Mouse (Mus musculus): ENCODE data around the gene Msrb2.

Msrb2 gene

GRCm38 (mm10) chr2:19390411-19391143, 19.3 kb downstream of the Msrb2 start:
- no peak for DNase-seq

GRCm38 (mm10) chr2:19391649-19392048, 20.4 kb downstream of the Msrb2 start:
- DNase-seq, result no peak

GRCm38 (mm10) chr2:19392793-19393192, 21.6 kb downstream of the Msrb2 start:
- DNase-seq, result no peak

- DNase-seq, result no peak
Measured at GRCm38 (mm10) chr2:19405409-19405808, 34.2 kb downstream of the Msrb2 start.

GRCm38 (mm10) chr2:19406531-19406930, 35.3 kb downstream of the Msrb2 start:
- DNase-seq, result no peak

GRCm38 (mm10) chr2:19414222-19414965, 43.2 kb downstream of the Msrb2 start:
- peak; percentile 74 for DNase-seq

- DNase-seq, result peak; percentile 52
Measured at GRCm38 (mm10) chr2:19415063-19415521, 43.9 kb downstream of the Msrb2 start.

GRCm38 (mm10) chr2:19416066-19416465, 44.8 kb downstream of the Msrb2 start:
- no peak for DNase-seq

- no peak for DNase-seq
Measured at GRCm38 (mm10) chr2:19419686-19420345, 48.6 kb downstream of the Msrb2 start.

- DNase-seq, result no peak
Measured at GRCm38 (mm10) chr2:19422226-19422625, 51.0 kb downstream of the Msrb2 start.

- no peak for DNase-seq
Measured at GRCm38 (mm10) chr2:19423086-19423485, 51.8 kb downstream of the Msrb2 start.

- DNase-seq, result peak; percentile 28
Measured at GRCm38 (mm10) chr2:19429031-19429430, 57.8 kb downstream of the Msrb2 start.

GRCm38 (mm10) chr2:19429691-19430690, 58.8 kb downstream of the Msrb2 start:
- no peak for DNase-seq

- DNase-seq, result no peak
Measured at GRCm38 (mm10) chr2:19430746-19431145, 59.5 kb downstream of the Msrb2 start.

GRCm38 (mm10) chr2:19431186-19431585, 59.9 kb downstream of the Msrb2 start:
- no peak for DNase-seq

- no peak for DNase-seq
Measured at GRCm38 (mm10) chr2:19431614-19432323, 60.5 kb downstream of the Msrb2 start.

- no peak for DNase-seq
Measured at GRCm38 (mm10) chr2:19444346-19444745, 73.1 kb downstream of the Msrb2 start.
